Mouse (Mus musculus) inflammation-experienced regulatory T-cells (primary cell): ENCODE data around the gene Bnip3. TPM values are rescaled to one million over a fixed set of nuclear protein-coding genes. Genes with fewer than 3 reads are reported as not detected.

Experiments
- polyA plus RNA-seq, 2 experiments: library from polyadenylated mRNA; unstranded; fragments of 100-300 nt; shearing (Covaris generic); gene quantifications; one replicate each; pipeline ENCODE4 v1.2.1; 2017

Gene Bnip3
- polyA plus RNA-seq, result 10 to 100 TPM; 14.6 to 21.8 TPM

DNA sequence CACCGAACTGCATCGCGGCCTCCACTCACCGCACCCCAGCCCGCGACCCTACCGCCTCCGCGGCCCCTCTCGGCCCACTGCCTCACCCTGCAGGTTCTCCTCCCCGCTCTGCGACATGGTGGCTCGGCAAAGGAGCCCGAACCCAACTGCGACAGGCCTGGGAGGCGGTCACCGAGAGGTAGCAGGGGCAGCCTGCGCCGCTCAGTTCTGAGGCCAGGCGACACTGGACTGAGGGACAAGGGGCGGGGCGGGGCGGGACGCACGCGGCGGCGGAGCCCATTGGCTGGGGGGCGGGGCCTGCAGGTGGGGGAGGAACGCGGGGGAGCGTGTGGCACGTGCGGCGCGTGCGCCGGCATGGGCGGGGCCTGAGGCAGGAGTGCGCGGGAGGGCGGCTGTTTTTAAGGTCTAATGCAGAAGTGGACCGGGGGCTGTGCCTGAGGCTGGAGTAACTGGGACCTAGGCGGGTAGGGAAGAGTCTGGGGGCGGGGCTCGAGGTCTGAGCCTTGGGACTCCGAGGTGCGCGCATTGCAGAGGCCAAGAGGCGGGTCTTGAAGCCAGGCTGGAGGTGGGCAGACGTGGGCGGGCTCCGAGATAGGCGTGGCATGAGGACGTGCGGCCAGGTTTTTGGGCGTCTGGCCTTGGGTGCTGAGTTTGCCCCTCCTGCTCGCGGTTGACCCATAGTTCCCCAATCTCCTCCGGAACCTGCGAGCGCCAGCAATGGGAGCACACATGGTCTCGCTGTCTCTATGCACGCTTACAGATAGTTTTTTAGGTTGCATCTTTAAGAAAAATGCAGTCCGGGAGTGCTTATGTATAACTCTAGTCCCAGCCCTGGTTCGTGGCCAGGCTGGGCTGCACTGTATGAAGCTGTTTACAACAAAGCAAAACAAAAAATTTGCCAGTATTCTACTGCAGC lies at the start of gene Bnip3:
Gene Bnip3, minus strand, starts transcription at position 243 of the 916 bp plus-strand sequence.

DNA sequence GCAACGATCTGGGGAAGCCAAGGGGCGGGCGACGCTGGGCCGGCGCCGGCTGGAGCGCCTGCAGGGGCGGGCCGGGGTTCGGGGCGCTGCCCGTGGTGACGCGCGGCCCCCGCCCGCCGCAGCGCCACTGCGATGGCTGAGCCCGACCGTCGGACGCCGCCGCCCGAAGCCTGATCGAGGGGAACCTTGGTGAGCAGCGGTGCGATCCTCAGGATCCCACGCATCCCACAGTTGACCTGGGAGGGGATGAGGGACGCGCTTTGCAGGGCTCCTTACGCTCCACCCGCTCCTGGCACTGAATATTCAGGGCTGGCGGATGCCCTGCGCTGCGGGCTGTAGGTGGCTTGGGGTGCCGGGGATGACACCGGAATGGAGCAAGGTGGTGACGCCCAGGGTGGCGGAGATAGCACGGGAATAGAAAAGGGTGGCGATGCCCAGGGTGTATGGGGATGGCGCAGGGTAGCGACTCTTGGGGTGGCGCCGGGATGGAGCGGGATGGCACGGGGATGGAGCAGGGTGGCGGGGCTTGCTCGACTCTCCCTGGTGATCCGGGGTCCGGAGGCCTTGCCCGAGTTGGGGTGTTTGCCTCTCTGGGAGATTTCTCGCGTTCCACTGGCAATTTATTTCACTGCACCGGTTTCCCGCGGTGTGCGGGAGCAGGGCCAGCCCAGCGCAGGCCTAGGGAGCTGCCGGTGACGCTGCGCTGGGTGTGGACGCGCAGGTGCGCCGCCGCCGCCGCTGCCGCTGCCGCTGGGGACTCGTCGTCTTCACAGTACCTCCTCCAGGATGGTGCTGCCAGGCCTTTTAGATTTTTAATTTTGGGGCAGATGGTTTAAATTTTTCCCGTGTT lies 31.5 kb upstream of the Bnip3 start, which contains the start of gene Jakmip3:
Gene Jakmip3, plus strand, starts transcription at position 119 of the 850 bp plus-strand sequence.

DNA sequence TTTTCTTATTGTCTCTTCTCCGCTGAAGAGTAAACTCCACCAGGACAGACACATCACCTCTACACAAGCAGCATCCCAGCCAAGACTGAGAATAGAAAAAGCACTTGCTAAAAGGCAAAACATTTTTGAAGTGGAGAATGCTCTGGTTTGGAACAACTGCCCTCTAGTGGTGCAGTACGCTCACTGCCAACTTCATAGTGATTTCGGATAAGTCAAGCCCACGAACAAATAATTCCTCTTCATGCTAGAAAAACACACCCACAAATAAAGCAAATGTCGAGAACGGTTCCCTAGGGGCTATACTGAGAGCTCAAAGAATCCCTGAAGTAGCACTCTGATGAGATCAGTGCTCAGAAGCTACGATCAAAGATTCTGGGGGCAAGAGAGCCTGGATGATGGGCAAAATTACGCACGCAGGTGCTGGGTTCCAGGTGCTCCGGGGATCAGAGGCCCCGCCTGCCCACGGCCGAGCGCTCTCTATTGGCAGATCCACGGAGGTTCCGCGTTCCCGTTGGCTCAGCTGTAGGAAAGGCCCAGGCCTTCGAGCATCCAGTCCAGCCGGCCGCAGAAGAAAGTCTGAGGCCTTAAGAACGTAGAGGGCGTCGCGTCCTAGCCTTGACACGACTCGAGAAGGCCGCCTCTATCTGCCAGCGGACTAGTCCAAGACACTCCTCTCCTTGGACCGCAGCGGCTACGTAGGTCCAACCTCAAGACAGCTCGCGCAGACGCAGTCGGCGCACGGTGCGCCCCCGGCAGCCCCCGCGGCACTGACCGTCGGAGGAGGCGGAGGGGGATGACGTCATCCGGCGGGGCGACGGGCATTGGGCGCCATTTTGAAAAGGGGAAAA lies 63.6 kb downstream of the Bnip3 start, which contains the start of the genes Ppp2r2d and Mapk1ip1:
Gene Ppp2r2d, plus strand, starts transcription at position 536 of the 848 bp plus-strand sequence.
Gene Mapk1ip1, minus strand, starts transcription at position 730 of the 848 bp plus-strand sequence.

Other genes with a start within 250 kb of the Bnip3 start
- gene Ppp2r2d, start 63.4 kb downstream of the Bnip3 start, polyA plus RNA-seq, result 10 to 100 TPM; 52.1 to 56.3 TPM
- gene Mapk1ip1, start 63.2 kb downstream of the Bnip3 start, polyA plus RNA-seq, result 10 to 100 TPM; 16.6 to 27.7 TPM
- under 1 TPM; 0.07 to 0.11 TPM for gene Jakmip3, start 31.2 kb upstream of the Bnip3 start, polyA plus RNA-seq
- gene Dpysl4, start 176.5 kb upstream of the Bnip3 start, polyA plus RNA-seq, result under 1 TPM; 0.23 to 0.94 TPM